Mouse (Mus musculus) T-cell, adult 2 months (primary cell): ENCODE results near the gene Gm28729.

Experiments used
- DNase-seq: peaks from one replicate; pipeline ENCODE4 v3.0.0; 2022; ENCODE audit warnings: low spot score

The Gm28729 gene

DNA sequence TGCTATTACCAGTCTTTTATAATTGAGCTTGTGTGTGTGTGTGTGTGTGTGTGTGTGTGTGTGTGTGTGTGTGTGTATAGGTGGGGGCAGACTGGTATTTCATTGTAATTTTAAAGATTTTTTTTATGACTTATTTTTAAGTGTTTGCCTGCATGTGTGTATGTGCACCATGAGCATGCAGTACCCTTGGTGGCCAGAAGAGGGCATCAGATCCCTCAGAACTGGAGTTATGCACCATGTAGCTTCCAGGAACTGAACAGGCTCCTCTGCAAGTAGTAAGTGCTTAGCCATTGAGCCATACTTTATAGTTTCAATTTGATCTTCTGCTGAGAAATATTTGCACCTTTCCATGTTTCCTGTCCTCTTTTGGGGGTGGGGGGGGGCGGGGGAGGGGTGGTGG lies 63.5 kb downstream of the Gm28729 start:
- peak; percentile 9 for DNase-seq

DNA sequence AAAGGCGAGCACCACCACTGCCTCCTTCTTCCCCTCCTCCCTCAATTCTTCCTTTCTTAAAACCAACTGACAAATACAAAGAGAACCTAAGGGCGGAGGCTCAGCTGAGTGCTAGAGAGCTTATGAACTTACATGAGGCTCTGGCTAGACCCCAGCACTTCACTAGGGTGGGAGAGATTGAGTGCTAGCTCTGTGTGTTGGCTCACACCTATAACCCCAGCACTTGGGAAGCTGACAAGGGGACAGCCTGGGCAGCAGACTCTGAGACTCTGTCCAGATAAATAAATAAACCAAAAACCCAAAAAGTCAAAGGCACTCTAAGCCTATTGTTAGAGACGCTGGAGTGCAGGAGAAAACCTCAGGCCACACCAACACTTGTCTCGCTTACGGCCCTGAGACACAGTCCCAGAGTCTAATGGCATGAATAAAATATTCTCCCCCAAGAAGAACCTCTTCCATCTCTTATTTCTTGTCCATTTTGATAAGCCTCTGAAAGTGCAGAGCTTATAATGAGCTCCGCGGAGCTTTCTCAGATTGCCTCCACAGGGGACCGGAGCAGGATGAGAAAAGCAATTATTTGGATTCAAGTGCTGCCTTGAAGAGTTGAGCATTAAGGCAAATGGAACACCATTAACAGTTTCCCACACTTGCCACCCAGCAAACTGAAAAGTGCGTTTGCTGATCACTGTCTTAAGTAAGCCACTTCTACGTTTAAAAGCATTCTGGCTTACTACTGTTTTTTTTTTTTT lies 64.8 kb downstream of the Gm28729 start:
- DNase-seq, result no peak

GRCm38 (mm10) chr9:96455618-96456017 lies 69.4 kb downstream of the Gm28729 start:
- DNase-seq, result no peak

- no peak for DNase-seq
Observed at GRCm38 (mm10) chr9:96452956-96453355, 72.1 kb downstream of the Gm28729 start.

DNA sequence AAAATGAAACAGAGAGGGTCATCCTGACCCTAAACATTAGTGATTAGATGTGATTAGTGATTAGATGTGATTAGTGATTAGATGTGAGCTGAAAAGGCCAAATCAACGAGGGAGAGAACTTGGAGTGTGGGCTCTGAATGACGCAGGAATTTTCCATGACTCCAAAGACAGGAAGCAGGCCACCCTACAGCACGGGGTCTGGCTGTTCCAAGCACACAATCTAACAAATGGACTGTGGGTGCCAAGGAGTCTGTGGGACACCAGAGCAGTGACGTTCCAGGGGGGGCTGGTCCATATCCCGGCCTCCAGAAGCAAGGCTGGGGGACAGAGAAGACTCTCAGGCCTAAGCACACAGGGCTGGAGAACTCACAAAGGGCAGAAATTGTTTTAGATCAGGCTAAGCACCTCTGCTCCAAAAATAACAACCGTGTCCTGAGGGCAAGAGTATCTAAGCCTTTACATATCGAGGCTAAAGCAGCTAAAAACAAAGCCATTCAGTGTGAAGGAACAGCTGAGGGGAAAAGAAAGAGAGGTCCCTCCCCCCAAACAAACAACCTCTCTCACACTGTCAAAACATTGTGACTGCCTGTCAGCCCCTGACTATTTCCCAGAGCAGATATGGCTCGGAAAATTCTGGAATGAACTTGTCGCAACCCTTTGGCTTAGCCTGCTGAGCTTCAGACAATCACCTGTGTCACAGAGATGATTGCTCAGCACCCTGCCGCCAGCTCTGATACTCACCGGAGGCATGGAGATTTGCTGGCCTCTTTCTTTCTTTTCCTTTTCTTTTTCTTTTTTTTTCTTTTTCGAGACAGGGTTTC lies 74.0 kb downstream of the Gm28729 start:
- no peak for DNase-seq

DNA sequence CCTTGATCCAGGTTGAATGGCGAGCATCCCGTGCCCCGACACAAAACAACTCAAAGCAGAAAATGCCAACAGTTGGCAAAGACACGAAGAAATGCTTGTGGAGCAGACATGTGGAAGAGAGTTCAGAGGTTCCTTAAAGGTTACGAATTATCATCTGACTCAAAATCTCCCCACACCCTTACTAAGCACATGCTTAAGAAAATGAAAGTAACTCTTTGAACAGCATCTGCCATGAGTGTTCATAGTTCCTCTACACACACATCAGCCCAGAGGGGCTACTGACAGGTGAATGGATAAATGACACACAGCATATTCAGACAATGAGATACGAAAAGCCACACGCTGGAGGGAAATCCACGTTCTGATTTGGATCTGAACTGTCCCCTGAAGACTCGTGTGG lies 75.5 kb downstream of the Gm28729 start:
- DNase-seq, result no peak

DNA sequence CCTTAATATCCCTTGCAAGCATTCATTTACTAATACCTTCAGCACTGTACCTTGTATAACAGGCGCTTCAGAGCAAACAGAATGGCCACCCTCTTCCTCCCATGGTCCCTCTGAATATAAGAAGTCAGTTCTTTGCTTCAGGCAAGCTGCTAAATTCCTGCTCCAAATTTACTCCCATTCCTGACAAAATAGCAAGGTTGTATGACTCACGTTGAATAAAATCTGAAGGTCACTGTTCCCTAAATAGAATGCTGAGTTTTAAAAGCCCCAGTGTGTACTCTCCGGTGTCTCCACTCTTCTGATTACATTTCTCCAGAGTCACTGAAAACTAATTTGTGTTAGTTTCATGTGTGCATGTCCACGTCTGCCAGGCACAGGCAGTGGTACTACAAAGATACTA lies 79.7 kb downstream of the Gm28729 start:
- DNase-seq, result no peak

GRCm38 (mm10) chr9:96442081-96442480 lies 83.0 kb downstream of the Gm28729 start:
- peak; percentile 31 for DNase-seq

GRCm38 (mm10) chr9:96438334-96438871 lies 86.7 kb downstream of the Gm28729 start:
- peak; percentile 73 for DNase-seq

- peak; percentile 81 for DNase-seq
Observed at GRCm38 (mm10) chr9:96437805-96438333, 87.2 kb downstream of the Gm28729 start.

DNA sequence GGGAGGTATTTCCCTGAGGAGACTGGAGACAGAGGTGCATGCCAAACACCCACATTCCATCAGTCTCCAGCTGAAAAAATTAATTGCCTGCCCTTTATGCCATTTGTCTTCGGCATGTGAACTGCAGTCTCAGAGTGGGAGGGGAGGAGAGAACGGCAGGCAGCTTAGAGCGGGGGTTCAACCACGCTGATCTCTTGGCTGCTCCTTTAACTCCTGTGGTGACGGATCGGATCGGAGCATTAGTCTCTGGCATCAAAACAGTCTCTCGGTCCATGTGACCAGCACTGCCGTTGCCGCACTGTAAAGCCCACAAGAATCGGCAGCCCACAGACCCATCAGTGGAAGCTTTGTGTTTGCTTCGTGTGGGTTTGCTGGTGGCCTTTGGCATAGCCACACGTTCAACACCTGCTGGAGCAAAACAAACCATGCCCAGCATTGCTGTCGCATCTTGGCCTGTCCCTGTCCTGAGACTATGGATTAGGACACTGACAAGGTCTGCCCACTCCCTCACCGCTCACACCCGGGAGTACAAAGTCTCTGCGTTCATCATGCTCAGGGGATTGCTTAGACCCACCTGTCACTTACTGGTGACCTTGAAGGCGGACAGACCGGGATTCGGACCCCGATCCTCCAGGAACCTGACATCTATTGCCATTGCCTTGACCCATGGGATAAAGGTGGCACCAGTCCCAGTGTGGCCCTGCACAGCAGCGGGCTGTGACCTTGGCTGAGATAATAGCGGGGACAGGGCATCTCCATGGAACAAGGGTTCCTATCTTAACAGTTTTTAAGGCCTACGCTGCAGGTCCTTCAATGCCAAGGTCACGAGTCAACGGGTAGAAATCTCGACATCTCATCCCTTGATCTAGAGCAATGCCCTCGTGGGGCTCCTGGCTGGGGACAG lies 87.9 kb downstream of the Gm28729 start:
- DNase-seq, result peak; percentile 61
